28 mouse cellular contexts compared by ENCODE assay signal in the genomic region with DNA sequence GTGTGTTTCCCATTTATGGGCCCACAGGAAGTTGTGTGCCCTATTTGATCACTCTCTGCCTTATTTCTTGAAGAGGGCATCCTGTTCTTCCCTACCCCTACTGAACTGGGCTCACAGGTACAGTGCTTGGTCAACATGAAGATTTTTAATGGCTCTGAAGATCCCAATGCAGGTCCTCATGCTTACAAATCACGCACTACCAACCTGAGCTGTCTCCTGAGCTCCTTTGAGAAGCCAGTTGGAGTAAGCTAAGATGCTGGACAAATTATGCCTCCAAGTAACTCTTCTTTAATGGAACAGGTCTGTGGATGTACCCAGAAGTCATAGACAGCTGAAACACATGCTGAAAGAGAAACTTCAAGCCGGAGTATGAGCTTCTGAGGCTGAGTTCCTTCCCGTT.
"Had no signal": no experiment of that assay in that cellular context is flagged by ENCODE, and none has a peak within 500 bp of the region (broad histone marks: within the 10 kb centered on the region; RNA-seq: fewer than 3 reads in every experiment).

No protein-coding gene starts in this region.

- H3K36me3 ChIP-seq: limb, embryonic 10.5 days; limb, embryonic 12.5 days; limb, embryonic 13.5 days; limb, embryonic 15.5 days; liver, embryonic 12.5 days; liver, embryonic 13.5 days; liver, embryonic 15.5 days; lung, embryonic 15.5 days; midbrain, embryonic 10.5 days; midbrain, embryonic 12.5 days; midbrain, embryonic 13.5 days; midbrain, embryonic 15.5 days; neural tube, embryonic 12.5 days had no signal

- H3K27me3 ChIP-seq: limb, embryonic 12.5 days; limb, embryonic 13.5 days; limb, embryonic 15.5 days; liver, embryonic 12.5 days; liver, embryonic 13.5 days; liver, embryonic 15.5 days; lung, embryonic 15.5 days; megakaryocyte, embryonic 14.5 days; midbrain, embryonic 12.5 days; midbrain, embryonic 13.5 days; midbrain, embryonic 15.5 days; neural tube, embryonic 12.5 days had no signal

- H3K4me3 ChIP-seq: limb, embryonic 10.5 days; limb, embryonic 12.5 days; limb, embryonic 13.5 days; limb, embryonic 15.5 days; liver, embryonic 12.5 days; liver, embryonic 13.5 days; liver, embryonic 15.5 days; lung, embryonic 15.5 days; megakaryocyte, embryonic 14.5 days; midbrain, embryonic 10.5 days; midbrain, embryonic 12.5 days; midbrain, embryonic 13.5 days; midbrain, embryonic 15.5 days; myocyte; neural tube, embryonic 12.5 days had no signal

- H3K9me3 ChIP-seq: limb, embryonic 10.5 days; limb, embryonic 12.5 days; limb, embryonic 13.5 days; limb, embryonic 15.5 days; liver, embryonic 12.5 days; liver, embryonic 13.5 days; liver, embryonic 15.5 days; lung, embryonic 15.5 days; midbrain, embryonic 10.5 days; midbrain, embryonic 12.5 days; midbrain, embryonic 13.5 days; midbrain, embryonic 15.5 days; neural tube, embryonic 12.5 days had no signal

- H3K4me1 ChIP-seq: liver, embryonic 12.5 days; liver, embryonic 13.5 days; liver, embryonic 15.5 days; megakaryocyte, embryonic 14.5 days; midbrain, embryonic 10.5 days; midbrain, embryonic 12.5 days; midbrain, embryonic 15.5 days; neural tube, embryonic 12.5 days had no signal

- DNase-seq: left cerebral cortex, postnatal 4 days; liver; liver, embryonic 13.5 days; liver, postnatal 0 days; lung, adult 18-20 months; lung, adult 2 months; lung, embryonic 14.5 days; lung, postnatal 10 days; lung, postnatal 14 days; lung, postnatal 36 days; lung, postnatal 4 days; midbrain, embryonic 14.5 days had no signal

- H3K27ac ChIP-seq: limb, embryonic 10.5 days; limb, embryonic 12.5 days; limb, embryonic 13.5 days; limb, embryonic 15.5 days; liver, embryonic 12.5 days; liver, embryonic 13.5 days; liver, embryonic 14.5 days; liver, embryonic 15.5 days; lung, embryonic 15.5 days; macrophage; midbrain, embryonic 10.5 days; midbrain, embryonic 12.5 days; midbrain, embryonic 13.5 days; midbrain, embryonic 15.5 days; neural tube, embryonic 12.5 days had no signal
